Mouse (Mus musculus) liver, embryonic 14.5 days (tissue): ENCODE results near the gene Amz1. TPM values are rescaled to one million over a fixed set of nuclear protein-coding genes. Genes with fewer than 3 reads are reported as not detected.

Source experiments
- ATAC-seq: fragments of 200-750 bp; cut with Nextera tagmentation; 2 replicates; pipeline ENCODE4 v1.8.0; 2017; ENCODE audit warnings: moderate number of reproducible peaks, mild to moderate bottlenecking, moderate library complexity; ENCODE audit not compliant: insufficient read depth
- DNase-seq, 3 experiments: peaks; one replicate each; pipeline ENCODE4 v3.0.0-alpha.2; 2012 to 2013; ENCODE audit warnings: low read depth in 3 of 3, low spot score in 3 of 3
- H3K27ac ChIP-seq: fragments of 300-500 bp; sonication (generic); 2 replicates; pipeline ENCODE4 v1.5.1; 2014; ENCODE audit warnings: moderate library complexity, mild to moderate bottlenecking, control low read depth, inconsistent platforms
- H3K27me3 ChIP-seq: fragments of 300-500 bp; sonication (generic); 2 replicates; pipeline ENCODE4 v1.6.1; 2014; ENCODE audit warnings: mild to moderate bottlenecking, low read length, moderate library complexity; ENCODE audit not compliant: control insufficient read depth, insufficient read depth
- H3K36me3 ChIP-seq: fragments of 300-500 bp; sonication (generic); replicated peaks from 2 replicates; pipeline ENCODE4 v1.6.1; 2014; ENCODE audit warnings: low read depth; ENCODE audit not compliant: control insufficient read depth, insufficient read depth
- H3K4me1 ChIP-seq, 2 experiments: fragments of 200-500 bp in 1 of 2; fragments of 300-500 bp in 1 of 2; sonication (generic) in 1 of 2; replicated peaks; 2 replicates each; pipeline ENCODE4 v1.6.1; 2012 to 2014; ENCODE audit warnings: antibody characterized with exemption in 1 of 2, inconsistent platforms in 1 of 2, low read length in 1 of 2; ENCODE audit not compliant: control insufficient read depth in 2 of 2, insufficient read depth in 2 of 2
- H3K4me2 ChIP-seq: fragments of 300-500 bp; sonication (generic); 2 replicates; pipeline ENCODE4 v1.6.1; 2014; ENCODE audit warnings: low read depth, mild to moderate bottlenecking, control low read depth, moderate library complexity
- H3K4me3 ChIP-seq, 2 experiments: fragments of 200-500 bp in 1 of 2; fragments of 300-500 bp in 1 of 2; sonication (generic) in 1 of 2; 2 replicates each; pipeline ENCODE4 v1.5.1; 2012 to 2014; ENCODE audit warnings: low read depth in 2 of 2, low read length in 2 of 2, mild to moderate bottlenecking in 2 of 2, control low read depth in 1 of 2, inconsistent platforms in 1 of 2, moderate library complexity in 1 of 2; ENCODE audit not compliant: insufficient read depth in 1 of 2
- H3K9ac ChIP-seq: fragments of 300-500 bp; sonication (generic); replicated peaks from 2 replicates; pipeline ENCODE4 v1.6.1; 2014; ENCODE audit warnings: mild to moderate bottlenecking, control low read depth, moderate library complexity
- H3K9me3 ChIP-seq: fragments of 300-500 bp; sonication (generic); 2 replicates; pipeline ENCODE4 v1.6.1; 2016; ENCODE audit warnings: low read length, mixed read lengths; ENCODE audit not compliant: control insufficient read depth
- CTCF ChIP-seq: IDR thresholded peaks from 2 replicates; pipeline ENCODE4 v1.5.1; 2016; ENCODE audit warnings: antibody characterized with exemption, low read depth, control low read depth
- EP300 ChIP-seq: IDR thresholded peaks from 2 replicates; pipeline ENCODE4 v1.6.1; 2016; ENCODE audit warnings: antibody characterized with exemption, low read depth
- WGBS: fragments of 180-500 bp; shearing (Covaris S2); extraction: QIAGEN DNeasy Blood & Tissue Kit; methylation state at CpG from one replicate; pipeline ENCODE4 v1.1.7; 2014; ENCODE audit not compliant: insufficient replicate concordance; 5-methylcytosine and 5-hydroxymethylcytosine counted together
- polyA plus RNA-seq, 2 experiments: library from polyadenylated mRNA; depleted of rRNA in 1 of 2; stranded (reverse) in 1 of 2; unstranded in 1 of 2; fragments of >200 nt; fragmentation: Nextera tagmentation in 1 of 2; extraction: Ambion mirVana in 1 of 2; gene quantifications; 2 replicates each; pipeline versions ENCODE4 v1.2.1 to v1.2.3; 2012 to 2014

Amz1 gene
- polyA plus RNA-seq, 2 experiments = 0.65 to 0.72 TPM

DNA sequence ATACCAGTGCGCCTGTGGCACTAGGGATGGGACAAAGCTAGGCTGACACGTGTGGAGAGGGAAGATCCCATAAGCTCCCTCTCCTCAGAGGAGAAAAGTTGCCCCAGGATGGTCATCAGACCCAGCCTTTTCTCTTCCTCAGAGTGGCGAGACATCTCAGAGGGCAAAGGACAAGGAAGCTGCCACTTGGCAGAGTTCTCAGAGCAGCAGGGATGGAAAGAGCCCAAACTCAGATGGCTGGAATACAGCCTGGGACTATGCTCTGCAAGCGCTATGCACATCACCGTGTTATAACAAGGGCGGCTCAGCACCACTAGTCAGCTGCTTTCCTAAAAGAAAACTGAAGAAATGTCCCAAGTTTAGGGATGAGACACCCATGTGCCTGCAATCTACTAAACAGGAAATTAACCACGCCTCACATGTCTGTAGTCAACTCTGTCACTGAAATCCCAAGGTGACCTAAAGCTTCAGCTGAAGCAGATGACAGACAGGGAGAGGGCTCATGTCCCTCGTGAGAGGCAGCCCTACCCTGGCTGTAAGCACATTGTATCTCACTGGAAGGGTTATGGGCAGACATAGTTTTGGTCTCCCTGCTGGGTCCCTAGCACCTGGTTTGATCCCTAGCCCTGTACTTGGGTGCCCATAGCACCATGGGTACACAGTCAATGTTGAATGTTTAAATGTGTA lies 58.1 kb downstream of the Amz1 start:
- H3K4me2 ChIP-seq = no peak overlapping the region
- H3K4me3 ChIP-seq = no peak overlapping the region
- TF ChIP-seq EP300 = no peak
- no peak for TF ChIP-seq CTCF
- ATAC-seq (no peak), DNase-seq (no peak)
- H3K9ac ChIP-seq = no peak overlapping the region
- peaks cover 0 to 5% of the 10 kb centered on the region in 2 experiments; a peak in 1 of 4 replicates for H3K4me1 ChIP-seq
- H3K27ac ChIP-seq = no peak overlapping the region
- H3K27me3 ChIP-seq = no peaks in the 10 kb centered on the region
- 60% methylated on average over 8 of the region's 8 CpGs for WGBS
- H3K36me3 ChIP-seq = peaks cover 4% of the 10 kb centered on the region
- no peaks in the 10 kb centered on the region for H3K9me3 ChIP-seq

DNA sequence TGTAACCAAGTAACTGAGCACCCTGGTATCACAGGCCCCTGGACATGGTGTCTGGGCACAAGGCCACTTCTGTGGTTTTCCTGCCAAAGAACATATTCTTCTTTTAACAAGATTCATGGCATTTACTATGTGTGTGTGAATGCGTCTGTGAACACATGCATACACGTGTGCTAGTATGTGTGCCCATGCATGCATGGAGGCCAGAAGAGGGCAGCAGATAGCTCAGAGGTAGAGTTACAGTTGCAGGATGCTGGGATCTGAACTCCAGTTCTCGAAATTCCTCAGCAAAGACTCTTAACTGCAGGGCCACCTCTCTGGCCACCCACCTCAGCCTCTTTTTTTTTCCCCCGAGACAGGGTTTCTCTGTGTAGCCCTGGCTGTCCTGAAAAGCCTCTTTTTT lies 59.6 kb downstream of the Amz1 start:
- Histone ChIP-seq H3K27me3 (no peaks in the 10 kb centered on the region), H3K4me3 (no peak overlapping the region), H3K27ac (no peak overlapping the region), H3K36me3 (peaks cover 4% of the 10 kb centered on the region), H3K4me1 (peaks cover 0 to 5% of the 10 kb centered on the region in 2 experiments; a peak in 1 of 4 replicates), H3K9me3 (no peaks in the 10 kb centered on the region), H3K4me2 (no peak overlapping the region), H3K9ac (no peak overlapping the region)
- ATAC-seq (no peak), DNase-seq (no peak)
- TF ChIP-seq EP300 = no peak
- peak; percentile 47 for TF ChIP-seq CTCF
- 78% methylated on average over 4 of the region's 4 CpGs for WGBS

DNA sequence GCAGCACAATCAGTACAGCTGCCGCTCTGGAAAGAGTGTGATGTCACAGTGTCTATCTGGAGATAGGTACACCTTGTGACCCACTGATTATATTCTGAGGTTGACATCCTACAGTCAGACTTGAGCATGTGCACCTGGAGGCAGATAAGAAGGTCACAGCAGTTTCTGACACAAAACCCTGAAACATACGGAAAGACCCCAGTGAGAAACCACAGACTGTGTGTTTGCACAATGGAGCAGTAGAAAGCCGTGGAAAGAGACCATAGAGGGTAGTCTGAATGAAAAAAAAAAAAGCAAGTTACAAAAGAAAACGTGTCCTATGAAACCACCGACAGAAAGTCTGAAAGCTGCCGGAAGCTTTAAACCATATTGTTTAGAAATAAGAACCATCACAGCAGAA lies 60.4 kb downstream of the Amz1 start:
- H3K4me1 ChIP-seq = peaks cover 0 to 6% of the 10 kb centered on the region in 2 experiments; a peak in 2 of 4 replicates
- H3K4me2 ChIP-seq = no peak overlapping the region
- H3K9ac ChIP-seq = no peak overlapping the region
- H3K36me3 ChIP-seq = peaks cover 4% of the 10 kb centered on the region
- no peak for TF ChIP-seq CTCF
- no peak for TF ChIP-seq EP300
- 64% methylated on average over 6 of the region's 6 CpGs for WGBS
- no peak overlapping the region for H3K27ac ChIP-seq
- H3K27me3 ChIP-seq = no peaks in the 10 kb centered on the region
- ATAC-seq = no peak
- H3K4me3 ChIP-seq = no peak overlapping the region
- no peaks in the 10 kb centered on the region for H3K9me3 ChIP-seq
- DNase-seq = no peak

DNA sequence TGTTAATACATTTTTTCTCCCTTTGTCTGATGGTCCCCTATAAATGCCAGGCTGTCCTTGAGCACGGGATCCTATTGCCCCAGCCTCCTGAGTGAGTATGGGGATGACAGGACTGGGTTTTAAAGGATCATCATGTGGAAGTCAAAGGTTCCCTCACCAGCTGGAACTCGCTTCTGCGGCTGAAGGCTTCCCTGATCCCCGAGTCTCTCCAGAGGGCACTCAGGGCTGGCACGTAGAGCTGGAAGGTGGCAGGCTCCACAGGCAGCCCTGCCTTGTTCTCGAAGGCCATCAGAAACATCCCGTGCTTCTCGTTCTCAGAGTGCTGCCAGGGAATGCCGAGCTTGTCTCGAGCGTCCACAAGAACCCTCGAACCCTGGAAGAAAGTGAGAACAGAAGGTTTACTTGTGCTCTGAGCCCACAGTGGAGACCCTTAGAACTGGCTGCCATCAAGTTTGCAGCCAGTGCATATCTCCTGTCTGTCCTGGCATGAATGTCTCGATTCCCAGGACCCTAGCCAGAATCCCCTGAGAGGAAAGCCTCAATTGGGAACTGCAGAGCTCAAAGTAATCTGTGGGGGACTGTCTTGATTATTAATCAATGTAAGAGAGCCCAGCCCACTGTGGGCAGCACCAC lies 61.4 kb downstream of the Amz1 start:
- no peak for DNase-seq
- H3K4me1 ChIP-seq = peaks cover 3 to 10% of the 10 kb centered on the region in 2 experiments; a peak in 3 of 4 replicates
- H3K27ac ChIP-seq = no peak overlapping the region
- WGBS = 78% methylated on average over 13 of the region's 13 CpGs
- no peak overlapping the region for H3K4me2 ChIP-seq
- no peak overlapping the region; the same call in 1 of the 2 replicates for H3K9ac ChIP-seq
- H3K9me3 ChIP-seq = no peaks in the 10 kb centered on the region
- H3K36me3 ChIP-seq = peaks cover 4% of the 10 kb centered on the region
- TF ChIP-seq EP300 = no peak
- no peak for TF ChIP-seq CTCF
- no peaks in the 10 kb centered on the region for H3K27me3 ChIP-seq
- H3K4me3 ChIP-seq = no peak overlapping the region
- no peak for ATAC-seq

DNA sequence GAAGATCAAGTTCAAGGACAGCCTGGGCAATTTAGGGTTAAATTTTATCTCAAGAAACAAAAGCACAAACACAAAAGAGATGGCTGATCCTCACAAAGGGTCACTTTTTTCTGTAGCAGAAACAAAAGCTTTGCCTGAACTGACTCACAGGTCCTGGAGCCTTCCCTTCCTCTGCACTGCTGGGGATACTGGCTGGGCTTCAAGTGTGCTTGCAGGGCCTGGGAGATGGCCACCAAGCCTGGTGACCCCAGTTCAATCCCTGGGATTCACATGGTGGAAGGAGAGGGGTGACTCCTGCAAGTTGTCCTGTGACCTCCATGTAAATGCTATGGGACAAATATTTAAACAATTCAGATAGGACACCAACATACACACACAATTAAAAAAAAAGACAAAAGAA lies 65.6 kb downstream of the Amz1 start:
- TF ChIP-seq EP300 = no peak
- no peak for TF ChIP-seq CTCF
- Histone ChIP-seq H3K9ac (no peak overlapping the region), H3K36me3 (peaks cover 2% of the 10 kb centered on the region; the same call in 1 of the 2 replicates), H3K27ac (no peak overlapping the region), H3K4me2 (no peak overlapping the region), H3K4me1 (peaks cover 25 to 40% of the 10 kb centered on the region in 2 experiments), H3K27me3 (no peaks in the 10 kb centered on the region), H3K4me3 (no peak overlapping the region), H3K9me3 (no peaks in the 10 kb centered on the region)
- no peak for ATAC-seq
- DNase-seq = no peak
